In the genomic region with DNA sequence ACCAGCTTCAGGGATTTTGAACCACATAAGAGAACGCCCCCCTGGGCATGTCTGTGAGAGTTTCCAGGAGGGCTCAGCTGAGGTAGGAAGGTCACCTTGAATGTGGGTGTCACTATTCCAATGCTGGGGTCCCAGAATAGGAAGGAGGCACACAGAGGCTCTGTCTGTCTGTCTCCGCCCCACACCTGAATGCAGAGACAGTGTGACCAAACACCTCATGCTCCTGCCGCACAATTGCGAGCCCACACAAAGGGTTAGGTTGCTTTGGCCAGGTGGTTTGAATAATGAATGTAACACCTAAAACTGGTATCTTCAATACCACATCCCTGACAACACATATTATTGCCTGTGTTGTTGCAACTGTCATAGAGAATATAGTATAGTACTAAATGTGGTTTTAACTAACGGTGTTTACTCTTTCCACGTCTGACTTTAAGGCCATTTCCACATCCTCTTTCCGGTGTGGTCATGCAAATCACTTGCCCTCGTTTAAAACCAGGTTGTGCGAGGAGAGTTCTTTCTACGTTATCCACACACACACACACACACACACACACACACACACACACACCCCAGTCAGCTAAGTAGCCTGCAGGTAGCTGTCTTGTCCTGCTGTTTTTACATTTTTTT, we compare ENCODE assay signal across 16 mouse cellular contexts. TPM values are rescaled to one million over a fixed set of nuclear protein-coding genes. Genes with fewer than 3 reads are reported as not detected.
DNase-seq lines count a peak whose midpoint lies in the region; ATAC-seq and TF ChIP-seq lines count a peak whose summit lies in the region.
"Had no signal": no experiment of that assay in that cellular context is flagged by ENCODE, and none has a peak within 500 bp of the region (broad histone marks: within the 10 kb centered on the region; RNA-seq: fewer than 3 reads in every experiment).

No protein-coding gene starts in this region.

- no peaks in the 10 kb centered on the region for H3K79me2 ChIP-seq in CH12.LX (replicated peaks; ENCODE audit: control insufficient read depth, extremely low read depth, insufficient read depth, poor library complexity, severe bottlenecking)

- H3K4me3 ChIP-seq in lung, adult 2 months (replicated peaks; ENCODE audit: extremely low read depth, low read depth, low read length), result no peak overlapping the region
- peak overlapping the region in 1 of 3 experiments; percentile 29 for H3K4me3 ChIP-seq in CH12.LX (replicated peaks in 1 of 3; ENCODE audit: low read depth in 2 of 3, low read length in 2 of 3, poor library complexity in 1 of 3)
- no peak overlapping the region for H3K4me3 ChIP-seq in forebrain, embryonic 13.5 days
- no peak overlapping the region for H3K4me3 ChIP-seq in kidney, embryonic 16.5 days (ENCODE audit: low read length)
- H3K4me3 ChIP-seq in limb, embryonic 10.5 days, result no peak overlapping the region
- H3K4me3 ChIP-seq: heart, embryonic 10.5 days; kidney, embryonic 15.5 days; liver, embryonic 12.5 days; midbrain, embryonic 10.5 days had no signal

- peak; percentile 26 for DNase-seq in lung, postnatal 36 days
- DNase-seq in lung, adult 2 months, result no peak
- DNase-seq in CH12.LX (ENCODE audit: extremely low read depth), result peak; percentile 73
- peak; percentile 27 for DNase-seq in thymus, postnatal 25 days
- DNase-seq in limb, embryonic 10.5 days (ENCODE audit: low spot score), result no peak
- DNase-seq: cerebellum, postnatal 36 days; gastrocnemius, postnatal 10 days; heart, postnatal 14 days; right cerebral cortex, adult 18-20 months had no signal

- H3K27ac ChIP-seq in CH12.LX (ENCODE audit: insufficient read depth, low read depth), result no peak overlapping the region
- no peak overlapping the region for H3K27ac ChIP-seq in forebrain, embryonic 13.5 days
- no peak overlapping the region for H3K27ac ChIP-seq in kidney, embryonic 16.5 days (ENCODE audit: low read length)
- H3K27ac ChIP-seq in limb, embryonic 10.5 days, result no peak overlapping the region
- H3K27ac ChIP-seq: heart, embryonic 10.5 days; kidney, embryonic 15.5 days; liver, embryonic 12.5 days; midbrain, embryonic 10.5 days had no signal

- dilution Hi-C loops in CH12.LX (cut with MboI; ENCODE audit: extremely low pct_ligation_motif_present, extremely low pct_unique_long_range_greater_than_20kb, low sequenced_read_pairs), result no loop called here

- 69% methylated on average over 10 of the region's 10 CpGs for WGBS in lung, adult 2 months
- WGBS in forebrain, embryonic 13.5 days, result 79% methylated on average over 10 of the region's 10 CpGs
- WGBS in kidney, embryonic 16.5 days, result 77% methylated on average over 10 of the region's 10 CpGs
- 81% methylated on average over 10 of the region's 10 CpGs for WGBS in limb, embryonic 10.5 days

- H3K36me3 ChIP-seq in CH12.LX (replicated peaks in 1 of 2; ENCODE audit: control insufficient read depth in 1 of 2, insufficient read depth in 1 of 2, low read length in 1 of 2), result no peaks in the 10 kb centered on the region
- H3K36me3 ChIP-seq in forebrain, embryonic 13.5 days (ENCODE audit: poor library complexity, severe bottlenecking), result no peaks in the 10 kb centered on the region
- no peaks in the 10 kb centered on the region for H3K36me3 ChIP-seq in kidney, embryonic 16.5 days (ENCODE audit: insufficient read depth, low read length)
- no peaks in the 10 kb centered on the region for H3K36me3 ChIP-seq in limb, embryonic 10.5 days
- H3K36me3 ChIP-seq: heart, embryonic 10.5 days; kidney, embryonic 15.5 days; liver, embryonic 12.5 days; midbrain, embryonic 10.5 days had no signal

- TF ChIP-seq EP300 in CH12.LX (IDR thresholded peaks at IDR 0.05; ENCODE audit: low read length), result peak; percentile 75

- in situ Hi-C loops in CH12.LX (cut with MboI; ENCODE audit: low pct_ligation_motif_present, low pct_unique_long_range_greater_than_20kb, low sequenced_read_pairs), result loop anchor here (5.0 kb wide), 1 partner anchor 218 kb away; no protein-coding TSS in a partner anchor

- no peak for TF ChIP-seq RAD21 in CH12.LX (IDR thresholded peaks at IDR 0.05; ENCODE audit: low read depth, low read length)

- peak; percentile 51 for ATAC-seq in megakaryocyte, adult 5-6 weeks (ENCODE audit: poor library complexity, severe bottlenecking)
- ATAC-seq in forebrain, embryonic 13.5 days, result no peak
- ATAC-seq in kidney, embryonic 16.5 days (ENCODE audit: low FRiP score, low TSS enrichment), result no peak
- ATAC-seq: liver, embryonic 12.5 days had no signal

- no peaks in the 10 kb centered on the region for H3K4me1 ChIP-seq in lung, adult 2 months (ENCODE audit: control insufficient read depth, insufficient read depth, low read length)
- peaks cover 6 to 52% of the 10 kb centered on the region in 2 experiments for H3K4me1 ChIP-seq in CH12.LX (ENCODE audit: control insufficient read depth in 1 of 2, insufficient read depth in 2 of 2)
- no peaks in the 10 kb centered on the region for H3K4me1 ChIP-seq in forebrain, embryonic 13.5 days
- no peaks in the 10 kb centered on the region for H3K4me1 ChIP-seq in kidney, embryonic 16.5 days (ENCODE audit: insufficient read depth, low read length)
- H3K4me1 ChIP-seq in limb, embryonic 10.5 days, result no peaks in the 10 kb centered on the region
- H3K4me1 ChIP-seq: heart, embryonic 10.5 days; kidney, embryonic 15.5 days; liver, embryonic 12.5 days; midbrain, embryonic 10.5 days had no signal

- no peak for TF ChIP-seq CTCF in lung, adult 2 months (IDR thresholded peaks at IDR 0.05; ENCODE audit: insufficient read depth, low read length)
- no peak for TF ChIP-seq CTCF in CH12.LX (conservative IDR thresholded peaks at IDR 0.05 in 1 of 2, IDR thresholded peaks at IDR 0.05 in 1 of 2; ENCODE audit: low read depth in 2 of 2, low read length in 2 of 2)

- H3K9ac ChIP-seq in CH12.LX (ENCODE audit: insufficient read depth, low read depth), result no peak overlapping the region
- H3K9ac ChIP-seq in forebrain, embryonic 13.5 days, result no peak overlapping the region
- H3K9ac ChIP-seq in kidney, embryonic 16.5 days (replicated peaks; ENCODE audit: low read length), result no peak overlapping the region
- H3K9ac ChIP-seq: kidney, embryonic 15.5 days; liver, embryonic 12.5 days had no signal

- peak overlapping the region; percentile 41; the same call in 1 of the 2 replicates for H3K4me2 ChIP-seq in CH12.LX (ENCODE audit: insufficient read depth, low read depth, poor library complexity, severe bottlenecking)
- no peak overlapping the region for H3K4me2 ChIP-seq in forebrain, embryonic 13.5 days
- H3K4me2 ChIP-seq in kidney, embryonic 16.5 days (replicated peaks; ENCODE audit: low read depth, low read length), result no peak overlapping the region
- H3K4me2 ChIP-seq: kidney, embryonic 15.5 days; liver, embryonic 12.5 days had no signal

- no peaks in the 10 kb centered on the region for H3K9me3 ChIP-seq in CH12.LX (replicated peaks; ENCODE audit: low read length)
- no peaks in the 10 kb centered on the region for H3K9me3 ChIP-seq in forebrain, embryonic 13.5 days (replicated peaks)
- H3K9me3 ChIP-seq in kidney, embryonic 16.5 days (ENCODE audit: low read length), result no peaks in the 10 kb centered on the region
- H3K9me3 ChIP-seq in limb, embryonic 10.5 days (replicated peaks), result no peaks in the 10 kb centered on the region
- H3K9me3 ChIP-seq: heart, embryonic 10.5 days; kidney, embryonic 15.5 days; liver, embryonic 12.5 days; midbrain, embryonic 10.5 days had no signal

- no peak for TF ChIP-seq POLR2A in lung, adult 2 months (IDR thresholded peaks at IDR 0.05; ENCODE audit: borderline replicate concordance, extremely low read depth, low read depth, low read length)
- TF ChIP-seq POLR2A in CH12.LX (IDR thresholded peaks at IDR 0.05; ENCODE audit: low read depth, low read length), result no peak

- H3K27me3 ChIP-seq in CH12.LX (replicated peaks), result no peaks in the 10 kb centered on the region
- peaks cover 8% of the 10 kb centered on the region for H3K27me3 ChIP-seq in forebrain, embryonic 13.5 days
- peaks cover 16% of the 10 kb centered on the region for H3K27me3 ChIP-seq in kidney, embryonic 16.5 days (ENCODE audit: insufficient read depth, low read length)
- peaks cover 23% of the 10 kb centered on the region for H3K27me3 ChIP-seq in limb, embryonic 10.5 days (ENCODE audit: low read depth, poor library complexity, severe bottlenecking)

TF ChIP-seq in CH12.LX, 34 proteins besides CTCF, POLR2A, EP300 and RAD21 (continues in another document):
- TF ChIP-seq ELF1 (IDR thresholded peaks at IDR 0.05; ENCODE audit: low read depth, low read length) (peak; percentile 52; the same call in 1 of the 2 replicates), MAX (IDR thresholded peaks at IDR 0.05; ENCODE audit: low read length) (0 out of 2 replicates have a peak, but pooled peaks have one; percentile 11), SIN3A (IDR thresholded peaks at IDR 0.05; ENCODE audit: low read length) (peak; percentile 54; the same call in 1 of the 2 replicates), CHD2 (IDR thresholded peaks at IDR 0.05; ENCODE audit: low read length) (0 out of 2 replicates have a peak, but pooled peaks have one; percentile 9), MXI1 (IDR thresholded peaks at IDR 0.05; ENCODE audit: low read depth, low read length) (no peak), BHLHE40 (IDR thresholded peaks at IDR 0.05; ENCODE audit: low read depth, low read length) (peak; percentile 69), ETS1 (conservative IDR thresholded peaks at IDR 0.05; ENCODE audit: low read depth, low read length) (peak; percentile 30), USF2 (conservative IDR thresholded peaks at IDR 0.05; ENCODE audit: low read depth, low read length) (no peak)

RNA-seq across cellular contexts. Expression of a gene that starts 6.7 kb away (rescaled TPM):
- 0.32 and 0.40 TPM in 2 replicates for polyA plus RNA-seq in lung, adult 2 months (2012; rRNA removed)
- total RNA-seq in CH12.LX (2012; rRNA removed) (0.04 and 0.08 TPM in 2 replicates), CH12.LX (2014; rRNA removed) (not detected in 2 replicates)
- polyA plus RNA-seq in CH12.LX (2012; ENCODE audit: insufficient read length, low read depth), result 0.14 TPM in 1 of 2 replicates, not detected in the other
- total RNA-seq in megakaryocyte, adult 5-6 weeks (2015), result 0.04 TPM in 1 of 2 replicates, not detected in the other
- 0.04 TPM in 2 replicates for total RNA-seq in megakaryocyte, adult 5-6 weeks (2017)
- polyA plus RNA-seq in forebrain, embryonic 13.5 days (2015; fragmentation: Nextera tagmentation; extraction: Ambion mirVana), result 3.6 and 6.9 TPM in 2 replicates
- polyA plus RNA-seq in kidney, embryonic 16.5 days (2015; fragmentation: Nextera tagmentation; extraction: Ambion mirVana), result 0.04 TPM in 1 of 2 replicates, not detected in the other
- 0.03 TPM in 1 of 2 replicates, not detected in the other for polyA plus RNA-seq in limb, embryonic 10.5 days (2016; fragmentation: Nextera tagmentation; extraction: Ambion mirVana)

RNA-seq across cellular contexts. Expression of a gene that starts 13.3 kb away (rescaled TPM):
- 1.1 TPM in 1 of 2 replicates, not detected in the other for polyA plus RNA-seq in lung, adult 2 months (2012; rRNA removed)
- total RNA-seq in CH12.LX (2012; rRNA removed) (not detected in 2 replicates), CH12.LX (2014; rRNA removed) (not detected in 2 replicates)
- not detected in 2 replicates for polyA plus RNA-seq in CH12.LX (2012; ENCODE audit: insufficient read length, low read depth)
- not detected in 2 replicates for total RNA-seq in megakaryocyte, adult 5-6 weeks (2015)
- total RNA-seq in megakaryocyte, adult 5-6 weeks (2017), result not detected in 2 replicates
- polyA plus RNA-seq in forebrain, embryonic 13.5 days (2015; fragmentation: Nextera tagmentation; extraction: Ambion mirVana), result not detected in 2 replicates
- polyA plus RNA-seq in kidney, embryonic 16.5 days (2015; fragmentation: Nextera tagmentation; extraction: Ambion mirVana), result 0.69 and 0.81 TPM in 2 replicates
- polyA plus RNA-seq in limb, embryonic 10.5 days (2016; fragmentation: Nextera tagmentation; extraction: Ambion mirVana), result 1.3 and 13.8 TPM in 2 replicates
- total RNA-seq: heart, postnatal 14 days had no signal
- polyA plus RNA-seq: midbrain, embryonic 10.5 days had no signal

Comparison
In these comparisons a context has a peak if more than half of its experiments do, and no peak if none do; other contexts are left out.
1. DNase-seq: peak in lung, postnatal 36 days (single experiment), CH12.LX (single experiment) and thymus, postnatal 25 days (single experiment); none in lung, adult 2 months (single experiment) and limb, embryonic 10.5 days (single experiment).